Mouse (Mus musculus): ENCODE measurements around the gene Susd1. TPM values are rescaled to one million over a fixed set of nuclear protein-coding genes. Genes with fewer than 3 reads are reported as not detected.

Gene Susd1
- total and polyA plus RNA-seq, 3 experiments, result 1.5 to 2.3 (median 1.6) TPM

DNA sequence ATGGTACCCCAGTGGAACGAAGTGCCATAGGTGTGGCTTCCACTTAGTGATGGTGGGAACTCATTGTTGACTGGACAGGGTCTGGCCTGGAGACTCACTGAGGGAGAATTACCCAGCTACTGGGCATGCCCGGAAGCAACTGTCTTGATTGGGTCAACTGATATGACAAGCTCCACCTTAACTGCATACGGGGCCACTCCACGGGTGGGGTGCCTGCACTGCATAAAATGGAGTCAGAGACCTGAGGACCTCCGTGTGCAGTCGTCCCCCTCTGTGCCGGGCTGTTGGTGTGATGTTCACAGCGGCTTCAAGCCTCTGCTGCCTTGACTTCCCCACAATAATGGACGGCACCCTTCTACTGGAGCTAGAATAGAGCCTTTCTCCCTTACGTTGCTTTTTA is 79.5 kb downstream of the Susd1 start:
- Histone ChIP-seq H3K4me3 (no peak overlapping the region), H3K79me2 (replicated peaks; ENCODE audit: control insufficient read depth, insufficient read depth, low read length) (no peaks in the 10 kb centered on the region), H3K27ac (no peak overlapping the region), H3K36me3 (ENCODE audit: control insufficient read depth, insufficient read depth, low read length) (no peaks in the 10 kb centered on the region), H3K9ac (ENCODE audit: low read depth, low read length) (no peak overlapping the region), H3K27me3 (ENCODE audit: control insufficient read depth, insufficient read depth, low read length) (no peaks in the 10 kb centered on the region), H3K4me1 (ENCODE audit: control insufficient read depth, insufficient read depth, low read length) (peaks cover 8% of the 10 kb centered on the region)
- intact Hi-C loops (cut with DNase I), result no loop called here
- no peak for DNase-seq
- 83% methylated on average over 10 of the region's 10 CpGs for WGBS
- no peak for TF ChIP-seq EP300 (IDR thresholded peaks at IDR 0.05; ENCODE audit: insufficient read depth, low read depth, low read length)
- TF ChIP-seq POLR2A (IDR thresholded peaks at IDR 0.05; ENCODE audit: insufficient read depth, low read depth, low read length), result no peak
- no peak for TF ChIP-seq CTCF (IDR thresholded peaks at IDR 0.05)

DNA sequence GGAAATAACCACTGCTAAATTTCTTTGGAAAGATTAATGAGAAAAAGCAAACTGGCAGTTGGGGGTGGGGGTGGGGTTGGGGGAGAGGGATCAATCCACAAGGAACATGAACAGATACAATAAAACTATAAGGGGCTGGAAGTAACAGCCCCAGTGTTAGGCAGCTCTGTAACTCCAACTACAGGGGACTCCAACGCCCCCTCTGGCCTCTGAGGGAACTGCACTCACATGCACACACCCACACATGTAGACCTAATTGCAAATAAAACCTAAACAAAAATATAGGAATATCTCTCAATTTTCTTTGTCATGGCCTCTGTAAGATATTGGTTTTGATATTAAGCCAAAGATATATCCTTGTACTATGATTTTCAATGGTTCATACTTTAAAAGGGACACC is 83.0 kb downstream of the Susd1 start:
- Histone ChIP-seq H3K9ac (ENCODE audit: low read depth, low read length) (no peak overlapping the region), H3K27ac (no peak overlapping the region), H3K79me2 (replicated peaks; ENCODE audit: control insufficient read depth, insufficient read depth, low read length) (no peaks in the 10 kb centered on the region), H3K36me3 (ENCODE audit: control insufficient read depth, insufficient read depth, low read length) (no peaks in the 10 kb centered on the region), H3K4me3 (no peak overlapping the region), H3K27me3 (ENCODE audit: control insufficient read depth, insufficient read depth, low read length) (no peaks in the 10 kb centered on the region), H3K4me1 (ENCODE audit: control insufficient read depth, insufficient read depth, low read length) (no peaks in the 10 kb centered on the region; the same call in 1 of the 2 replicates)
- no peak for DNase-seq
- TF ChIP-seq CTCF (IDR thresholded peaks at IDR 0.05) (peak; percentile 11; the same call in 1 of the 2 replicates), EP300 (IDR thresholded peaks at IDR 0.05; ENCODE audit: insufficient read depth, low read depth, low read length) (no peak)
- intact Hi-C loops (cut with DNase I), result no loop called here
- 52% methylated on average over 1 of the region's 1 CpGs for WGBS

DNA sequence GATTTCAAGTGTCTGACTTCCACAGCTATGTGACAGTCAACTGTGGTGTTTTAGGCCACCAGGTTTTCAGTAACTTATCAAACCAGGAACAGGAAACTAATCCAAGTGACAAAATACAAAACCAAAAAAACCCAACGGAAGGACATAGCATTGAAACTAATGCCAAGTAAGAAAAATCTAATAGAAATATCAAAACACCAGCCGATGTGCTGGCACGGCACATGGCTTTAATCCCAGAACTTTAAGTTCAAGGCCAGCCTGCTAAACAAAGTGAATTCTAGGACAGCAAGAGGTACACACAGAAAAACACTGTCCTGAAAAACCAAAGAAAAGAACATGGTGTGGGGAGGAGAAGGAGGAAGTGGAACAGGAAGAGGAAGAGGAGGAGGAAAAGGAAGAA is 83.8 kb downstream of the Susd1 start:
- no peak for DNase-seq

DNA sequence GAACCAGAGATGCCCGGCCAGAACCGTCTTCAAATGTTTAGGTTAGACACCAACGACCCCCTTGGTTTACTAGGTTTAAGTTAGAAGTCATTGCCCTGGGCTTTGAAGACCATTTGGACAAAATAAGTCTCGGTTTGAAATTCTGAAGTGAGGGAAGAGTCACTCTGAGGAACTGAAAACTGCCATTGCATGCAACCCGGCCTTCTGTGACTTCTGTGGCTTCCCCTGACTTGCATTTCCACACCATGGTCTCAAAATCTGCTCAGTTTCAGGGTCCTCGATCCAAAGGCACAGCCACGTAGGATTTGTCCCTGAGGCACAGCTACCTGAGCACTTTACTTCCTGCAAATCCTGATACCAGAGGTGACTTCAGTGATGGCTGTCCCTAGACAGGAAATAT is 86.5 kb downstream of the Susd1 start:
- TF ChIP-seq POLR2A (IDR thresholded peaks at IDR 0.05; ENCODE audit: insufficient read depth, low read depth, low read length), result no peak
- no peak for TF ChIP-seq EP300 (IDR thresholded peaks at IDR 0.05; ENCODE audit: insufficient read depth, low read depth, low read length)
- no peak for TF ChIP-seq CTCF (IDR thresholded peaks at IDR 0.05)
- intact Hi-C loops (cut with DNase I), result no loop called here
- Histone ChIP-seq H3K27ac (no peak overlapping the region), H3K79me2 (replicated peaks; ENCODE audit: control insufficient read depth, insufficient read depth, low read length) (no peaks in the 10 kb centered on the region), H3K4me3 (no peak overlapping the region), H3K4me1 (ENCODE audit: control insufficient read depth, insufficient read depth, low read length) (peaks cover 2% of the 10 kb centered on the region), H3K27me3 (ENCODE audit: control insufficient read depth, insufficient read depth, low read length) (no peaks in the 10 kb centered on the region), H3K9ac (ENCODE audit: low read depth, low read length) (no peak overlapping the region), H3K36me3 (ENCODE audit: control insufficient read depth, insufficient read depth, low read length) (no peaks in the 10 kb centered on the region)
- WGBS, result 81% methylated on average over 7 of the region's 7 CpGs
- peak in 1 of 2 experiments; percentile 18 for DNase-seq

More for the DNA sequence above, 83.8 kb downstream of the Susd1 start:
- 39% methylated on average over 3 of the region's 3 CpGs for WGBS
- H3K27ac ChIP-seq, result no peak overlapping the region
- intact Hi-C loops (cut with DNase I), result no loop called here
- peaks cover 2% of the 10 kb centered on the region for H3K4me1 ChIP-seq (ENCODE audit: control insufficient read depth, insufficient read depth, low read length)
- no peaks in the 10 kb centered on the region for H3K79me2 ChIP-seq (replicated peaks; ENCODE audit: control insufficient read depth, insufficient read depth, low read length)
- H3K9ac ChIP-seq (ENCODE audit: low read depth, low read length), result no peak overlapping the region
- TF ChIP-seq POLR2A (IDR thresholded peaks at IDR 0.05; ENCODE audit: insufficient read depth, low read depth, low read length) (no peak), CTCF (IDR thresholded peaks at IDR 0.05) (no peak), EP300 (IDR thresholded peaks at IDR 0.05; ENCODE audit: insufficient read depth, low read depth, low read length) (no peak)
- H3K36me3 ChIP-seq (ENCODE audit: control insufficient read depth, insufficient read depth, low read length), result no peaks in the 10 kb centered on the region
- no peak overlapping the region for H3K4me3 ChIP-seq
- no peaks in the 10 kb centered on the region for H3K27me3 ChIP-seq (ENCODE audit: control insufficient read depth, insufficient read depth, low read length)

DNA sequence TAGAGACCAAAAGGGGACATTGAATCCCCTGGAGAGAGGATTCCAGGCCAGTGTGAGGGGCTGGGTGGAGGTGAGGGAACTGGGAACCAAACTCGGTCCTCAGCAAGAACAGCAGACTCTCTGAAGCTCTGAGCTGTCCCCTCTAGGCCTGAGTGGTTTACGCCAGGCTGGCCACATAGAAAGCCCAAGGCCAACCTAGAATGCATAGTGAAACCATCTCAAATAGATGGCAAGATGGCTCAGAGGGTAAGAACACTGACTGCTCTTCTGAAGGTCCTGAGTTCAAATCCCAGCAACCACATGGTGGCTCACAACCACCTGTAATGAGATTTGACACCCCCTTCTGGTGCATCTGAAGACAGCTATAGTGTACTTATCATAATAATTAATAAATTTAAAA is 88.1 kb downstream of the Susd1 start:
- H3K27me3 ChIP-seq (ENCODE audit: control insufficient read depth, insufficient read depth, low read length), result no peaks in the 10 kb centered on the region
- intact Hi-C loops (cut with DNase I), result no loop called here
- 91% methylated on average over 2 of the region's 2 CpGs for WGBS
- DNase-seq, result peak in 1 of 2 experiments; percentile 6
- H3K27ac ChIP-seq, result no peak overlapping the region
- H3K79me2 ChIP-seq (replicated peaks; ENCODE audit: control insufficient read depth, insufficient read depth, low read length), result no peaks in the 10 kb centered on the region
- TF ChIP-seq POLR2A (IDR thresholded peaks at IDR 0.05; ENCODE audit: insufficient read depth, low read depth, low read length), result no peak
- TF ChIP-seq EP300 (IDR thresholded peaks at IDR 0.05; ENCODE audit: insufficient read depth, low read depth, low read length), result no peak
- TF ChIP-seq CTCF (IDR thresholded peaks at IDR 0.05), result no peak
- no peak overlapping the region for H3K4me3 ChIP-seq
- H3K4me1 ChIP-seq (ENCODE audit: control insufficient read depth, insufficient read depth, low read length), result peaks cover 2% of the 10 kb centered on the region
- H3K9ac ChIP-seq (ENCODE audit: low read depth, low read length), result no peak overlapping the region
- H3K36me3 ChIP-seq (ENCODE audit: control insufficient read depth, insufficient read depth, low read length), result no peaks in the 10 kb centered on the region

DNA sequence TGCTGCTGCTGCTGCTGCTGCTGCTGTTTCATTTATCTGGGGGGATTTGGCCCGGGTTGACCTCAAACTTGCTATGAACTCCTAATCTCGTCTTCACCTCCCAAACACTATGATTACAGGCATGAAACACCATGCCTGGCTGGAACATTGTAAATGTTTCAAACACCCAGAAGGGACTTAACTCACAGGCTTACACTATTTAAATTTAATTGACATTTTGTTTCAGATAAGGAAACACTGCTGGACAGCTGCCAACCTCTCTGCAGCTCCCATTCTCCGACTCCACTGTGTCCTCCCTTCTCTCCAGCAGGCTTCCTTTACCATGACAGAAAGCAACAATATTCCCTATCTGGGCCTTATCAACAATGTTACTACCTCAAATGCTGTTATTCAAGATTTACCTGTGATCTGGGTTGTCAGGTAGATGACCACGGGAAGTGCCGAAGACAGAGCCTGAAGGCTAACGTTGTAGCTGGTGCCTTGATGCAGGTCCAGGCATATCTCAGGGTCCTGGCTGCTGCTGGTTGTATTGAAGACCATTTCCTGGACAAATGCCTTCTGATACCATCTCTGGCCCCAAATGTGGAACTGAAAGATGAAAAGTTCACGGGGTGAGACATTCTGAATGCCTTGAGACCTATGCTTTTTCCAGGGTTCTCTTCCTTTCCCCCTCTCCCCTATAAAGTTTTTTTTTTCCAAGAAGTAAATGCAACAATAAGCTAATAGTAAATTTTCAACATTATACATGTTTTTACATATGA is 88.8 kb downstream of the Susd1 start:
- Histone ChIP-seq H3K27ac (no peak overlapping the region), H3K4me1 (ENCODE audit: control insufficient read depth, insufficient read depth, low read length) (peaks cover 2% of the 10 kb centered on the region), H3K9ac (ENCODE audit: low read depth, low read length) (no peak overlapping the region), H3K36me3 (ENCODE audit: control insufficient read depth, insufficient read depth, low read length) (no peaks in the 10 kb centered on the region), H3K27me3 (ENCODE audit: control insufficient read depth, insufficient read depth, low read length) (no peaks in the 10 kb centered on the region), H3K4me3 (no peak overlapping the region), H3K79me2 (replicated peaks; ENCODE audit: control insufficient read depth, insufficient read depth, low read length) (no peaks in the 10 kb centered on the region)
- TF ChIP-seq CTCF (IDR thresholded peaks at IDR 0.05) (no peak), EP300 (IDR thresholded peaks at IDR 0.05; ENCODE audit: insufficient read depth, low read depth, low read length) (no peak), POLR2A (IDR thresholded peaks at IDR 0.05; ENCODE audit: insufficient read depth, low read depth, low read length) (no peak)
- WGBS, result 10% methylated on average over 7 of the region's 7 CpGs
- intact Hi-C loops (cut with DNase I), result no loop called here
- DNase-seq, result peak in 1 of 2 experiments; percentile 15
